Mouse (Mus musculus): ENCODE measurements around the gene Abtb2. TPM values are rescaled to one million over a fixed set of nuclear protein-coding genes. Genes with fewer than 3 reads are reported as not detected.

The Abtb2 gene
- polyA plus RNA-seq, 1 experiment from 2014 or later = 5.6 TPM

- H3K9me3 ChIP-seq (replicated peaks; ENCODE audit: low read length) = no peaks in the 10 kb centered on the region
- no peaks in the 10 kb centered on the region for H3K27me3 ChIP-seq (ENCODE audit: insufficient read depth, low read length)
- no peak overlapping the region for H3K27ac ChIP-seq
- H3K4me3 ChIP-seq (replicated peaks; ENCODE audit: low read depth, low read length) = no peak overlapping the region
- H3K4me1 ChIP-seq (replicated peaks; ENCODE audit: insufficient read depth, low read length) = peaks cover 6% of the 10 kb centered on the region; the same call in 1 of the 2 replicates
- no peak for DNase-seq (ENCODE audit: low spot score)
- TF ChIP-seq CTCF (IDR thresholded peaks at IDR 0.05; ENCODE audit: low read depth) = no peak
- 42% methylated on average over 8 of the region's 8 CpGs for WGBS
- no peak overlapping the region for H3K4me2 ChIP-seq (ENCODE audit: low read length)
- no peaks in the 10 kb centered on the region for H3K36me3 ChIP-seq (ENCODE audit: insufficient read depth, low read length)
- no peak overlapping the region for H3K9ac ChIP-seq (ENCODE audit: low read depth, low read length)
- ATAC-seq (replicated peaks; ENCODE audit: low FRiP score, low read depth) = no peak
Observed at GRCm38 (mm10) chr2:103580756-103581155, 14.6 kb downstream of the Abtb2 start.

- no peak for TF ChIP-seq CTCF (IDR thresholded peaks at IDR 0.05; ENCODE audit: low read depth)
- no peak; the same call in 1 of the 2 replicates for ATAC-seq (replicated peaks; ENCODE audit: low FRiP score, low read depth)
Observed at GRCm38 (mm10) chr2:103581369-103581897, 15.3 kb downstream of the Abtb2 start.

GRCm38 (mm10) chr2:103583316-103583715, 17.2 kb downstream of the Abtb2 start:
- Histone ChIP-seq H3K4me2 (ENCODE audit: low read length) (no peak overlapping the region), H3K9me3 (replicated peaks; ENCODE audit: low read length) (no peaks in the 10 kb centered on the region), H3K27me3 (ENCODE audit: insufficient read depth, low read length) (no peaks in the 10 kb centered on the region), H3K27ac (no peak overlapping the region), H3K4me1 (replicated peaks; ENCODE audit: insufficient read depth, low read length) (peaks cover 6% of the 10 kb centered on the region; the same call in 1 of the 2 replicates), H3K4me3 (replicated peaks; ENCODE audit: low read depth, low read length) (no peak overlapping the region), H3K9ac (ENCODE audit: low read depth, low read length) (no peak overlapping the region), H3K36me3 (ENCODE audit: insufficient read depth, low read length) (no peaks in the 10 kb centered on the region)
- WGBS = 26% methylated on average over 3 of the region's 3 CpGs
- ATAC-seq (replicated peaks; ENCODE audit: low FRiP score, low read depth) (no peak), DNase-seq (ENCODE audit: low spot score) (no peak)
- TF ChIP-seq CTCF (IDR thresholded peaks at IDR 0.05; ENCODE audit: low read depth) = no peak

More at GRCm38 (mm10) chr2:103581369-103581897, 15.3 kb downstream of the Abtb2 start:
- peak; percentile 67 for DNase-seq (ENCODE audit: low spot score)
- H3K4me2 ChIP-seq (ENCODE audit: low read length) = no peak overlapping the region
- no peaks in the 10 kb centered on the region for H3K27me3 ChIP-seq (ENCODE audit: insufficient read depth, low read length)
- H3K36me3 ChIP-seq (ENCODE audit: insufficient read depth, low read length) = no peaks in the 10 kb centered on the region
- H3K9ac ChIP-seq (ENCODE audit: low read depth, low read length) = no peak overlapping the region
- H3K27ac ChIP-seq = no peak overlapping the region
- WGBS = 39% methylated on average over 7 of the region's 7 CpGs
- peaks cover 6% of the 10 kb centered on the region; the same call in 1 of the 2 replicates for H3K4me1 ChIP-seq (replicated peaks; ENCODE audit: insufficient read depth, low read length)
- no peak overlapping the region for H3K4me3 ChIP-seq (replicated peaks; ENCODE audit: low read depth, low read length)
- no peaks in the 10 kb centered on the region for H3K9me3 ChIP-seq (replicated peaks; ENCODE audit: low read length)

GRCm38 (mm10) chr2:103584093-103584492, 18.0 kb downstream of the Abtb2 start:
- no peak for TF ChIP-seq CTCF (IDR thresholded peaks at IDR 0.05; ENCODE audit: low read depth)
- DNase-seq (ENCODE audit: low spot score) (no peak), ATAC-seq (replicated peaks; ENCODE audit: low FRiP score, low read depth) (no peak)
- Histone ChIP-seq H3K9me3 (replicated peaks; ENCODE audit: low read length) (no peaks in the 10 kb centered on the region), H3K9ac (ENCODE audit: low read depth, low read length) (no peak overlapping the region), H3K27ac (no peak overlapping the region), H3K4me2 (ENCODE audit: low read length) (no peak overlapping the region), H3K4me3 (replicated peaks; ENCODE audit: low read depth, low read length) (no peak overlapping the region), H3K27me3 (ENCODE audit: insufficient read depth, low read length) (no peaks in the 10 kb centered on the region), H3K4me1 (replicated peaks; ENCODE audit: insufficient read depth, low read length) (peaks cover 6% of the 10 kb centered on the region; the same call in 1 of the 2 replicates), H3K36me3 (ENCODE audit: insufficient read depth, low read length) (no peaks in the 10 kb centered on the region)

GRCm38 (mm10) chr2:103586423-103586822, 20.3 kb downstream of the Abtb2 start:
- Histone ChIP-seq H3K27me3 (ENCODE audit: insufficient read depth, low read length) (no peaks in the 10 kb centered on the region), H3K9me3 (replicated peaks; ENCODE audit: low read length) (no peaks in the 10 kb centered on the region), H3K36me3 (ENCODE audit: insufficient read depth, low read length) (no peaks in the 10 kb centered on the region), H3K9ac (ENCODE audit: low read depth, low read length) (no peak overlapping the region), H3K27ac (no peak overlapping the region), H3K4me1 (replicated peaks; ENCODE audit: insufficient read depth, low read length) (no peaks in the 10 kb centered on the region), H3K4me2 (ENCODE audit: low read length) (no peak overlapping the region), H3K4me3 (replicated peaks; ENCODE audit: low read depth, low read length) (no peak overlapping the region)
- 69% methylated on average over 3 of the region's 3 CpGs for WGBS
- ATAC-seq (replicated peaks; ENCODE audit: low FRiP score, low read depth) (no peak), DNase-seq (ENCODE audit: low spot score) (no peak)
- TF ChIP-seq CTCF (IDR thresholded peaks at IDR 0.05; ENCODE audit: low read depth) = no peak

- no peak overlapping the region for H3K27ac ChIP-seq
- H3K9ac ChIP-seq (ENCODE audit: low read depth, low read length) = no peak overlapping the region
- H3K4me1 ChIP-seq (replicated peaks; ENCODE audit: insufficient read depth, low read length) = no peaks in the 10 kb centered on the region
- WGBS = 70% methylated on average over 5 of the region's 5 CpGs
- ATAC-seq (replicated peaks; ENCODE audit: low FRiP score, low read depth) = no peak
- no peaks in the 10 kb centered on the region for H3K9me3 ChIP-seq (replicated peaks; ENCODE audit: low read length)
- no peak for TF ChIP-seq CTCF (IDR thresholded peaks at IDR 0.05; ENCODE audit: low read depth)
- H3K36me3 ChIP-seq (ENCODE audit: insufficient read depth, low read length) = no peaks in the 10 kb centered on the region
- H3K4me2 ChIP-seq (ENCODE audit: low read length) = no peak overlapping the region
- H3K4me3 ChIP-seq (replicated peaks; ENCODE audit: low read depth, low read length) = no peak overlapping the region
- no peaks in the 10 kb centered on the region for H3K27me3 ChIP-seq (ENCODE audit: insufficient read depth, low read length)
- no peak for DNase-seq (ENCODE audit: low spot score)
Observed at GRCm38 (mm10) chr2:103588776-103589175, 22.7 kb downstream of the Abtb2 start.

- Histone ChIP-seq H3K36me3 (ENCODE audit: insufficient read depth, low read length) (no peaks in the 10 kb centered on the region), H3K9me3 (replicated peaks; ENCODE audit: low read length) (no peaks in the 10 kb centered on the region), H3K4me1 (replicated peaks; ENCODE audit: insufficient read depth, low read length) (no peaks in the 10 kb centered on the region), H3K4me3 (replicated peaks; ENCODE audit: low read depth, low read length) (no peak overlapping the region), H3K27ac (no peak overlapping the region), H3K4me2 (ENCODE audit: low read length) (no peak overlapping the region), H3K27me3 (ENCODE audit: insufficient read depth, low read length) (no peaks in the 10 kb centered on the region), H3K9ac (ENCODE audit: low read depth, low read length) (no peak overlapping the region)
- WGBS = 85% methylated on average over 4 of the region's 4 CpGs
- DNase-seq (ENCODE audit: low spot score) (no peak), ATAC-seq (replicated peaks; ENCODE audit: low FRiP score, low read depth) (no peak)
- no peak for TF ChIP-seq CTCF (IDR thresholded peaks at IDR 0.05; ENCODE audit: low read depth)
Observed at GRCm38 (mm10) chr2:103589400-103589799, 23.3 kb downstream of the Abtb2 start.

Measured in kidney, postnatal 0 days (tissue).